Mouse (Mus musculus): ENCODE results near the gene Spink8. TPM values are rescaled to one million over a fixed set of nuclear protein-coding genes. Genes with fewer than 3 reads are reported as not detected.

The Spink8 gene
- 0.38 and 1.4 TPM in 2 replicates for polyA plus RNA-seq (2012; rRNA removed)

DNA sequence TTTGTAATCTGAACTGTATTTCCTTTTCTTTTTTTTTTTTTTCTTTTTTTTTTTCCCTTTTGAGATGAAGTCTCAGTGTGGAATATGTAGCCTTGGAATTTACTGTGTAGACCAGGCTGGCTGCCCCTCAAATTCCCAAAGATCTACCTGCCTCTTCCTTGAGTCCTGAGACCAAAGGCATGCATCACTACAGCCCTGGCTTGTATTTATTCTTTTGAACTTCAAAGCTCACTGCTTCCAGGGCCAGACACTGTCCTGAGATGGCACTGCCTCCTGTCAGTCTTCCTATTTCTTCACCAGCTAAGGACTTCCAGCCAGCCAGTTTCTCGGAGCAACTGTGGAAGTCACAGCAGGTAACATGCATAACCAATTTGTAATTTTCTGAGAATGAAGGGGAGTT is at the start of gene Spink8:
Spink8 (plus strand) TSS at position 301 of the 400 bp plus-strand sequence.

DNA sequence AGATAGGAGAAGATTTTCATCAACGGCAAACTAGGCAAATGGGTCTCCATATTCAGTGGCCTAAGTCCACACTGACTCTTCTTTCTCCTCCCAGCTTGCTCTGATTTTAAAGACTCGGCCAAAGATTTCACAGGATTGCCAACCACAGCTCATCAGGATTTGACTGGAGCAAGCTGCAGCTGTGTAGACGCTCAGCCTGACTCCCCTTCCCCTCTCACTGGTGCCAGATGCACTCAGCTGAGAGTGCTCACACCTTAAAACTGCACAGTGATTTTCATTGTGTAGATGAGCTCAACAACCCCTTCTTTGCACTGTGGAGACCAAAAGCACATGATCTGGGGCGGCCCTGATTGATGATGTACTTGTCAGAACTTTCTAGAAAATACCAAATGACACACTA is 21.5 kb upstream of the Spink8 start, which contains the start of gene Fbxw27:
Fbxw27 (minus strand) TSS at position 101 of the 400 bp plus-strand sequence.

DNA sequence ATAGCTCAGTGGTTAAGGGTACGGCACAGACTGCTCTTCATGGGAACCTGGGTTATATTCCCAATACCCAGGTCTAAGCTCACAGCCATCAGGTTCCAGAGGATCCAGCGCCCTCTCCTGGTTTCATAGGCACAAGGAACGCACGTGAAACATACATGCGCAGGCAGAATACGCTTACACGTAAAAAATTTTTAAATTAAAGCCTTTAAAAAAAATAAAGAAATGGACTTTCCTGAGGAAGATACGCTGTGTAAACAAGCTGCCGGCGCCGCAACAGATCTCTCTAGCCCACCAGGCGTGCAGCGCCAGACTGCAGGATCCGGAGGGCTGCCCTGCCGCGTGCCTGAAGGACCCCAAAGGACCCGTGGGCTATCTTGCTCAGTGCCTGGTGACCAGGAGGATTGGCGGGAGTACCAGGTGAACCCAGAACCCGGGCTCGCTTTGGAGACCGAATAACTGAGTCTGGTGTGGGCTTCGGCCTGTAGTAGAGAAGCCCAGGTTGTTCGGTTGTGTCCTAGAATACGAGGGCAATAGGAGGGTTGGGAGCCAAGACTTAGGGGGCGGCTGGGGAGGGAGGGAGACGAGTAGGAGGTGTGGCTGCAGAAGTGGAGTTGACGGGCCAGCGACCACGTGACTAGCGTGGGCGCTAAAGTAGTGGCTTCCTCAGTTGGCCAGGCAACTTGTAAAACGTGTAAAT is 20.5 kb downstream of the Spink8 start, which contains the start of gene Nme6:
Nme6 (plus strand) TSS at position 359 of the 697 bp plus-strand sequence.

DNA sequence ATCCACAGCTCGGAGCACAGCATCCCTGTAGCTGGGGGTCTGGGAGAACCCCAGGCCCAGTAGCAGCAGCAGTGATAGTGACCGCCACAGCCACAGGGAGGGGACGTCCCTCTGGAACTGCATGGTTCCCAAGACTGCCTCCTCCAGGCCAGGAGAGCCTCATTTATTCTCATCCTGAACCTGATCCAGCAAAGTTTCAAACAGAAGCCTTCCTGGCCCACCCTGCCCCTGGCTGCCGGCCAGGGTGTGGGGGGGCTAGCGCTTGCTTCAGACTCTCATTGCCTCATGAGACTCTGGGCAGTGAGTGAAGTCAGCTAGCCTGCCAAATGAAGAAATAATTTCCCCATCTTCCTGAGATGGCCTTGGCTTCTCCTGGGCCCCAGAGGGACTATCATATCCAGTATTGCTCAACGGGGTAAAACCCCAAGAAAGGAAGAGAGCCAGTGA is 37.3 kb downstream of the Spink8 start, which contains the start of gene Camp:
Camp (minus strand) TSS at position 306 of the 447 bp plus-strand sequence.

DNA sequence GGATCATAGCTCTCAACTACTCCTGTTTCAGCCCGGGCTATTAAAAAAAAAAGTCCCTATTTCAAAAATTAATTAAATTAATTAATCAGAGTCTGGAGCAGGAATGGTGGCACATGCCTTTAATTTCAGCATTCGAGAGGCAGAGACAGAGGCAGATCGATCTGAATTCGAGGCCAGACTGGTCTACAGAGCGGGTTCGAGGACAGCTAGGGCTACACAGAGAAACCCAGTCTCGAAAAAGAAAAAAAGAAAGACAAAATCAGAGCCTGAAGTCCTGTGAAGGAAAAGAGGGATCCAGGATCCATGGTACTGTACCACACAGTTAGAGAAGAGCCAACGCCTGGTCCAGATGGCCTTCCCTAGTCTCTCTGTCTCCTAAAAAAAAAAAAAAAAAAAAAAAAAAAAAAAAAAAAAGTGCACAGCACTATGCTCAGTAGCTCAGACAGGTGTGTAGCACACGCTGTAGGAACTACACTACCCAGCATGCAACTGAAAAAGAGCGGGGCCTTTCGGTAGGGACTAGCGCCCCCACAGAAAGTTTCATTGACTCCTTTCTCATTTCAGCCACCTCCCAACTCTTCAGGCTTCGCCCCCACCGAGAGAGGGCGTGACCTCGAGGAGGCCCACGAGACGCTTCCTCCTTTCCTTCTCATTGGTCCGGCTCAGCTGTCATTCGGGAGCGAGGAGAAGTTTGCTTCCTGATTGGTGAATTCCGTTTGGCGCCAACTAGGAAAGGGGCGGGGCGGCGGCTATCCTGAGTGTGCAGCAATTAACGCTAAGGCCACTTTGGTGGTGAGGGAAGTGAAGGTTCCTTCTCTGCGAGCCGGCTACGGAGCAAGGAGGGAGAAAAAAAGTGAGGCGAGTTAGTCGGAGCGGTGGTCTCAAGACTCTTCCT is 63.0 kb downstream of the Spink8 start, which contains the start of gene Cdc25a:
Cdc25a (plus strand) TSS at position 783 of the 895 bp plus-strand sequence.

Other genes with a start within 250 kb of the Spink8 start
- 4.1 and 7.2 TPM in 2 replicates for gene Fbxw15, start 244.0 kb upstream of the Spink8 start, polyA plus RNA-seq (2012; rRNA removed)
- gene Fbxw24, start 186.2 kb upstream of the Spink8 start, polyA plus RNA-seq (2012; rRNA removed), result 4.2 and 5.9 TPM in 2 replicates
- gene Fbxw25, start 147.6 kb upstream of the Spink8 start, polyA plus RNA-seq (2012; rRNA removed), result 0.32 and 0.43 TPM in 2 replicates
- 2.4 and 4.7 TPM in 2 replicates for gene Fbxw18, start 109.6 kb upstream of the Spink8 start, polyA plus RNA-seq (2012; rRNA removed)
- 0.69 and 1.5 TPM in 2 replicates for gene Fbxw26, start 66.2 kb upstream of the Spink8 start, polyA plus RNA-seq (2012; rRNA removed)
- 1.5 and 2.6 TPM in 2 replicates for gene Fbxw27, start 21.6 kb upstream of the Spink8 start, polyA plus RNA-seq (2012; rRNA removed)
- gene Nme6, start 20.5 kb downstream of the Spink8 start, polyA plus RNA-seq (2012; rRNA removed), result 21.7 and 27.7 TPM in 2 replicates
- 0.23 and 1.0 TPM in 2 replicates for gene Camp, start 37.3 kb downstream of the Spink8 start, polyA plus RNA-seq (2012; rRNA removed)
- 10.6 and 19.1 TPM in 2 replicates for gene Cdc25a, start 63.3 kb downstream of the Spink8 start, polyA plus RNA-seq (2012; rRNA removed)
- 236 and 240 TPM in 2 replicates for gene Map4, start 119.2 kb downstream of the Spink8 start, polyA plus RNA-seq (2012; rRNA removed)

All from ovary, adult 2 months (tissue).